Mouse (Mus musculus) neural tube, embryonic 12.5 days (tissue): ENCODE data around the gene Abcc4. TPM values are rescaled to one million over a fixed set of nuclear protein-coding genes. Genes with fewer than 3 reads are reported as not detected.

Source experiments
- ATAC-seq: fragments of 200-750 bp; cut with Nextera tagmentation; 2 replicates; pipeline ENCODE4 v1.8.0; 2017; ENCODE audit warnings: low read depth, mild to moderate bottlenecking, moderate TSS enrichment, moderate library complexity; ENCODE audit not compliant: low FRiP score
- H3K27ac ChIP-seq: fragments of 300-500 bp; sonication (generic); 2 replicates; pipeline ENCODE4 v1.5.1; 2016
- H3K27me3 ChIP-seq: fragments of 300-500 bp; sonication (generic); replicated peaks from 2 replicates; pipeline ENCODE4 v1.6.1; 2016; ENCODE audit warnings: mild to moderate bottlenecking
- H3K36me3 ChIP-seq: fragments of 300-500 bp; sonication (generic); 2 replicates; pipeline ENCODE4 v1.6.1; 2016; ENCODE audit warnings: mild to moderate bottlenecking
- H3K4me1 ChIP-seq: fragments of 300-500 bp; sonication (generic); 2 replicates; pipeline ENCODE4 v1.6.1; 2016
- H3K4me2 ChIP-seq: fragments of 300-500 bp; sonication (generic); replicated peaks from 2 replicates; pipeline ENCODE4 v1.6.1; 2016; ENCODE audit warnings: mild to moderate bottlenecking
- H3K4me3 ChIP-seq: fragments of 300-500 bp; sonication (generic); 2 replicates; pipeline ENCODE4 v1.5.1; 2016
- H3K9ac ChIP-seq: fragments of 300-500 bp; sonication (generic); 2 replicates; pipeline ENCODE4 v1.6.1; 2016; ENCODE audit warnings: mild to moderate bottlenecking
- H3K9me3 ChIP-seq: fragments of 300-500 bp; sonication (generic); 2 replicates; pipeline ENCODE4 v1.6.1; 2016; ENCODE audit warnings: mild to moderate bottlenecking
- WGBS: fragments of 180-500 bp; shearing (Covaris S2); methylation state at CpG from one replicate; pipeline ENCODE4 v1.1.7; 2016; 5-methylcytosine and 5-hydroxymethylcytosine counted together
- polyA plus RNA-seq: library from polyadenylated mRNA; unstranded; fragments of >200 nt; fragmentation: Nextera tagmentation; extraction: Ambion mirVana; gene quantifications from 2 replicates; pipeline ENCODE4 v1.2.1, GENCODE M21; 2016

Gene Abcc4
- polyA plus RNA-seq, 1 experiment from 2014 or later = 2.9 TPM

- WGBS = 90% methylated on average over 19 of the region's 19 CpGs
- Histone ChIP-seq H3K27ac (no peak overlapping the region), H3K9me3 (no peaks in the 10 kb centered on the region), H3K36me3 (no peaks in the 10 kb centered on the region), H3K27me3 (no peaks in the 10 kb centered on the region), H3K4me1 (no peaks in the 10 kb centered on the region), H3K9ac (no peak overlapping the region), H3K4me3 (no peak overlapping the region), H3K4me2 (no peak overlapping the region)
- ATAC-seq = no peak
Measured at GRCm38 (mm10) chr14:118579013-118579728, 126.8 kb downstream of the Abcc4 start.

GRCm38 (mm10) chr14:118577895-118578294 lies 128.1 kb downstream of the Abcc4 start:
- 92% methylated on average over 5 of the region's 5 CpGs for whole genome bisulfite sequencing
- no peaks in the 10 kb centered on the region for H3K4me1 ChIP-seq
- H3K9me3 ChIP-seq = no peaks in the 10 kb centered on the region
- ATAC-seq = no peak
- no peak overlapping the region for H3K9ac ChIP-seq
- no peak overlapping the region for H3K4me3 ChIP-seq
- no peaks in the 10 kb centered on the region for H3K36me3 ChIP-seq
- no peaks in the 10 kb centered on the region for H3K27me3 ChIP-seq
- H3K4me2 ChIP-seq = no peak overlapping the region
- no peak overlapping the region for H3K27ac ChIP-seq

GRCm38 (mm10) chr14:118572688-118573245 lies 133.3 kb downstream of the Abcc4 start:
- Histone ChIP-seq H3K4me2 (no peak overlapping the region), H3K4me3 (no peak overlapping the region), H3K4me1 (peaks cover 7% of the 10 kb centered on the region; the same call in 1 of the 2 replicates), H3K27me3 (no peaks in the 10 kb centered on the region), H3K9me3 (no peaks in the 10 kb centered on the region), H3K27ac (no peak overlapping the region), H3K36me3 (no peaks in the 10 kb centered on the region), H3K9ac (no peak overlapping the region)
- WGBS = 75% methylated on average over 9 of the region's 9 CpGs
- ATAC-seq = no peak

GRCm38 (mm10) chr14:118569586-118569985 lies 136.4 kb downstream of the Abcc4 start:
- WGBS = 84% methylated on average over 13 of the region's 13 CpGs
- H3K27me3 ChIP-seq = no peaks in the 10 kb centered on the region
- H3K4me3 ChIP-seq = no peak overlapping the region
- H3K36me3 ChIP-seq = no peaks in the 10 kb centered on the region
- H3K9me3 ChIP-seq = no peaks in the 10 kb centered on the region
- H3K9ac ChIP-seq = no peak overlapping the region
- no peak for ATAC-seq
- H3K27ac ChIP-seq = no peak overlapping the region
- peaks cover 15% of the 10 kb centered on the region for H3K4me1 ChIP-seq
- H3K4me2 ChIP-seq = no peak overlapping the region

- no peaks in the 10 kb centered on the region for H3K36me3 ChIP-seq
- no peak overlapping the region for H3K27ac ChIP-seq
- H3K9ac ChIP-seq = no peak overlapping the region
- WGBS = 45% methylated on average over 17 of the region's 17 CpGs
- H3K27me3 ChIP-seq = no peaks in the 10 kb centered on the region
- no peak overlapping the region for H3K4me3 ChIP-seq
- H3K4me2 ChIP-seq = no peak overlapping the region
- ATAC-seq = 0 out of 2 replicates have a peak, but pooled peaks have one; percentile 34
- peaks cover 15% of the 10 kb centered on the region for H3K4me1 ChIP-seq
- no peaks in the 10 kb centered on the region for H3K9me3 ChIP-seq
Measured at GRCm38 (mm10) chr14:118568116-118568673, 137.8 kb downstream of the Abcc4 start.

- no peak overlapping the region for H3K9ac ChIP-seq
- H3K4me1 ChIP-seq = peaks cover 15% of the 10 kb centered on the region
- no peaks in the 10 kb centered on the region for H3K9me3 ChIP-seq
- ATAC-seq = no peak
- H3K27ac ChIP-seq = no peak overlapping the region
- no peak overlapping the region for H3K4me3 ChIP-seq
- peak overlapping the region; percentile 30 for H3K4me2 ChIP-seq
- no peaks in the 10 kb centered on the region for H3K27me3 ChIP-seq
- WGBS = 78% methylated on average over 5 of the region's 5 CpGs
- H3K36me3 ChIP-seq = no peaks in the 10 kb centered on the region
Measured at GRCm38 (mm10) chr14:118566809-118567208, 139.2 kb downstream of the Abcc4 start.

GRCm38 (mm10) chr14:118566214-118566688 lies 139.8 kb downstream of the Abcc4 start:
- Histone ChIP-seq H3K9ac (no peak overlapping the region), H3K4me1 (peaks cover 15% of the 10 kb centered on the region), H3K27ac (no peak overlapping the region), H3K27me3 (no peaks in the 10 kb centered on the region), H3K9me3 (no peaks in the 10 kb centered on the region), H3K4me3 (no peak overlapping the region), H3K36me3 (no peaks in the 10 kb centered on the region), H3K4me2 (peak overlapping the region; percentile 30)
- WGBS = 25% methylated on average over 12 of the region's 12 CpGs
- peak; percentile 68 for ATAC-seq

- Histone ChIP-seq H3K4me3 (no peak overlapping the region), H3K27me3 (no peaks in the 10 kb centered on the region), H3K9ac (no peak overlapping the region), H3K27ac (no peak overlapping the region), H3K9me3 (no peaks in the 10 kb centered on the region), H3K4me1 (peaks cover 15% of the 10 kb centered on the region), H3K4me2 (no peak overlapping the region), H3K36me3 (no peaks in the 10 kb centered on the region)
- 92% methylated on average over 5 of the region's 5 CpGs for WGBS
- no peak for ATAC-seq
Measured at GRCm38 (mm10) chr14:118565696-118566095, 140.3 kb downstream of the Abcc4 start.

- Histone ChIP-seq H3K27me3 (no peaks in the 10 kb centered on the region), H3K9ac (no peak overlapping the region), H3K27ac (no peak overlapping the region), H3K4me1 (peaks cover 12% of the 10 kb centered on the region), H3K9me3 (no peaks in the 10 kb centered on the region), H3K36me3 (no peaks in the 10 kb centered on the region), H3K4me3 (no peak overlapping the region), H3K4me2 (no peak overlapping the region)
- no peak for ATAC-seq
- WGBS = 84% methylated on average over 8 of the region's 8 CpGs
Measured at GRCm38 (mm10) chr14:118563570-118563969, 142.4 kb downstream of the Abcc4 start.

- H3K27ac ChIP-seq = no peak overlapping the region
- no peak for ATAC-seq
- H3K9ac ChIP-seq = no peak overlapping the region
- no peak overlapping the region for H3K4me3 ChIP-seq
- 84% methylated on average over 20 of the region's 20 CpGs for WGBS
- H3K4me2 ChIP-seq = no peak overlapping the region
- no peaks in the 10 kb centered on the region for H3K36me3 ChIP-seq
- no peaks in the 10 kb centered on the region for H3K9me3 ChIP-seq
- peaks cover 9% of the 10 kb centered on the region for H3K4me1 ChIP-seq
- no peaks in the 10 kb centered on the region for H3K27me3 ChIP-seq
Measured at GRCm38 (mm10) chr14:118552901-118553475, 153.0 kb downstream of the Abcc4 start.

GRCm38 (mm10) chr14:118552390-118552789 lies 153.6 kb downstream of the Abcc4 start:
- H3K36me3 ChIP-seq = no peaks in the 10 kb centered on the region
- H3K4me2 ChIP-seq = peak overlapping the region; percentile 44
- H3K9me3 ChIP-seq = no peaks in the 10 kb centered on the region
- 59% methylated on average over 5 of the region's 5 CpGs for WGBS
- no peaks in the 10 kb centered on the region for H3K27me3 ChIP-seq
- ATAC-seq = no peak
- H3K4me3 ChIP-seq = no peak overlapping the region
- no peak overlapping the region for H3K9ac ChIP-seq
- H3K4me1 ChIP-seq = peaks cover 9% of the 10 kb centered on the region
- no peak overlapping the region for H3K27ac ChIP-seq

- Histone ChIP-seq H3K4me3 (no peak overlapping the region), H3K27me3 (no peaks in the 10 kb centered on the region), H3K9me3 (no peaks in the 10 kb centered on the region), H3K9ac (no peak overlapping the region), H3K27ac (no peak overlapping the region), H3K36me3 (no peaks in the 10 kb centered on the region), H3K4me2 (peak overlapping the region; percentile 44), H3K4me1 (peaks cover 9% of the 10 kb centered on the region)
- WGBS = 23% methylated on average over 24 of the region's 24 CpGs
- ATAC-seq = peak; percentile 50
Measured at GRCm38 (mm10) chr14:118551725-118552285, 154.2 kb downstream of the Abcc4 start.
